Mouse (Mus musculus) CD4-positive, CD25-positive, alpha-beta regulatory T cell (primary cell): Measurements from ENCODE around the gene Pla2g1b. TPM values are rescaled to one million over a fixed set of nuclear protein-coding genes. Genes with fewer than 3 reads are reported as not detected.

ENCODE experiments used
- polyA plus RNA-seq: library from polyadenylated mRNA; unstranded; fragments of 100-300 nt; shearing (Covaris generic); gene quantifications from one replicate; pipeline ENCODE4 v1.2.1, GENCODE M21; 2017

The Pla2g1b gene
- polyA plus RNA-seq, result not detected

DNA sequence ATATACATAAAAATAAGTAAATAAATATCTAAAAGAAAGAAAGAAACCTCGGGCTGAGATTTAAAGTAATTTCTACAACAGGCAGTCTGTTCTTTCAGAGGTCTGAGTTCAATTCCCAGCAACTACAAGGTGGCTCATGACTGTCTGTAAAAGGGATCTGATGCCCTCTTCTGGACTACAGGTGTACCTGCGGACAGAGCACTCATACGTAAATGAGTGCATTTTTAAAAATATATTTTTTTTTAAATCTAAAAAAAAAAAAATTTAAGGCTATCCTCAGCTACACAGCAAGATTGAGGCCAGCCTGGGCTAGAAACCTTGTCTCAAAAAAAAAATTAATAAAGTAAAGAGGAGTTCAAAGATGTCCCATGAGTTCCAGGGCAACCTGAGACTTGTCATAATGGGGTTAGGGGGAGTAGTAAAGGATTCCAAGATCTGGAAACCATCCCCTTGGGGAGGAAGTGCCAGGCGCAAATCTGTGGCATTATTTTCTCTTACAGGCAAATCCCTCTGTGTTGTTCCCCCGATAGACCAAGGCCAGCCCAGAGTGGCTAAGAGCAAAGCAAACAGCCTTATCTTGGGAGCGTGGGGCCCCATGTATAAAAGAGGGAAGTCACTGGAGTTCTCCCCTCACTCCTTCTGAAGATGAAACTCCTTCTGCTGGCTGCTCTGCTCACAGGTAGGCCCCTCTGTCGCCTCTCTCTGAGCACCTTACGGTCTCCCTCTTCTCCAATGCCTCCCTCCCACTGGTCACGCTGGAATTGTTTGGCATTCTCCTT, at the start of gene Pla2g1b:
Gene Pla2g1b, plus strand, starts transcription at position 621 of the 779 bp plus-strand sequence.

DNA sequence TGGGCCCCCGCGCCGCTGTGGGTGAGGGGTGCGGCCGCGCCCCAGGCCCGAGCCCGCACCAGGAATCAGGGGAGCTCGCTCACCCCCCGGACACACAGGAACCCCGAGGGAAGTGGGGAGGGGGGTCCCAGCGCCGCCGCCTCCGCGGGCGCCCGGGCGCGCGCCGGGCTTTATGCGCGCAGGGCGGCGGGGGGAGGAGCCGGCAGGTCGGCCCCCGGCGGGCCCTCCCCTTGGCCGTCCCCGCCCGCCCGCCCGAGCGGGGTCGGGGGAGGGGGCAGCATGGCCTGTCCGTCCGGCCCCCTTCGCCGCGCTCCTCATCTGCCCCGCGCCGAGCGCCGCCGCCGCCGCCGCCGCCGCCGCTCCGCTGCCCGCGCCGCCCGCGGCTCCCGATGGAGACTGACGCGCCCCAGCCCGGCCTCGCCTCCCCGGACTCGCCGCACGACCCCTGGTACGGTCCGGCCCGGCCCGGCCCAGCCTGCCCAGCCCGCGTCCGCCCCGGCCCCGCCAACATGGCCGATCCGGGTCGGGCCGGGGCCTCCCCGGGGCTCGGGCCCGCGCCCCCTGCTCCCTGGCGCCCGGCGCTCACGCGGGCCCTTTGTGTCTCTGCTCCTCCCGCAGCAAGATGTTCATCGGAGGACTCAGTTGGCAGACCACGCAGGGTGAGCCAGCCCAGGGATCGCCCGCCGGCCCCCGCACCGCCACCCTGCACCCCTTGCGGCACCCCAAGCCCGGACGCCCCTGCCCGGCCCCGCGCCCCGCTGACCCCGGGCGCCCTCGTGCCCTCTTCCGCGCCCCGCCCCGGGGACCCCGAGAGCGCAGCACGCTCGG, 36.5 kb upstream of the Pla2g1b start, which contains the start of gene Msi1:
Gene Msi1, plus strand, starts transcription at position 241 of the 828 bp plus-strand sequence.

DNA sequence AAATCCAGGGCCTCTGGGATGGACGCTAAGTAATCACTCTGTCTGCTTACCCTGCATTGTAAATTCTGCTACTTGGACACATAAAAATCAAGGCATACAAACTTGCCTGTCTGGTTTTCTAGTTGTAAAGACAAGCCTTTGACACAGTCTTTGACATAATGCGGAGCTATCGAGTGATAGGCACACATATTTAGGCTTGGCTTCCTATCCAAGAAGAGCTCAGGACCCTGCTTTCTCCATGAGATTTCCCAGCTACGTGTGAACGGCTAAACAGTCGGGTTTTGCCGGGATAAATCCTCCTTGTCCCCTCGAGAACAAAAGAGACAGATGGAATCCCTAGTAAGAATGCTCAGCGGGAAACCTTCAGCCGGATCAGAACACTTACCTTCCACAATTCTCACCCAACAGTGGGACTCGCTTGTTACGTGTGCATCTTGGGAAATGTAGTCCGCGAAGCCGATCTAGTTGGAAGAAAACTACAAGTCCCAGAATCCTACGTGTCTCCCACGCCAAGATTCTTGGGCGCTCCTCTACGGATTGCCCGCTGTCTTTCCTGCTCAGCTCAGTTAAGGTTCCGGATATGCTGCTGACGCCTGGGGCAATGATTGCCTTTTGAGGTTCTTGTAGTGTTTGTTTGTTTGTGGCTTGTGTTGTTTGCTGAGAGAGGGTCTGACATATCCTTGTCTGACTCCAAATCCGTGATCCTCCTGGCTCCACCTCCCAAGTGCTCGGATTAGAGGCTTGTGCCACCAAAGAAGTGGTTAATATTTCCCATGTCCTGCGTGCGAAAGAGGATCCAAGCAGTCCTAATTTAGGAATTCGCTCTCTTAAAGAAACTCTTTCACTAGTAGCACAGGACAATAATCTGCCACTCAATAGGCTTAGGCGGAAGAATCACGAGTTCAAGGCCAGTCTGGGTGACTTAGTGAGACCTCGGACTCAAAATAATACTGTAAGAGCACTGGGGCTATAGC, 18.2 kb downstream of the Pla2g1b start, which contains the start of gene Sirt4:
Gene Sirt4, minus strand, starts transcription at position 779 of the 974 bp plus-strand sequence.

GRCm38 (mm10) chr5:115506454-115507201, 40.6 kb downstream of the Pla2g1b start, which contains the start of gene Pxn:
Gene Pxn (plus strand): TSS chr5:115506676.

Other genes starting within 250 kb of the Pla2g1b start
- 192 TPM for gene Pop5, start 230.4 kb upstream of the Pla2g1b start, polyA plus RNA-seq
- 131 TPM for gene Rnf10, start 193.4 kb upstream of the Pla2g1b start, polyA plus RNA-seq
- 38.0 TPM for gene Coq5, start 186.6 kb upstream of the Pla2g1b start, polyA plus RNA-seq
- 468 TPM for gene Dynll1, start 165.3 kb upstream of the Pla2g1b start, polyA plus RNA-seq
- gene Srsf9, start 139.1 kb upstream of the Pla2g1b start, polyA plus RNA-seq, result 154 TPM
- gene Gatc, start 125.1 kb upstream of the Pla2g1b start, polyA plus RNA-seq, result 27.5 TPM
- gene Triap1, start 125.0 kb upstream of the Pla2g1b start, polyA plus RNA-seq, result 48.4 TPM
- 526 TPM for gene Cox6a1, start 117.3 kb upstream of the Pla2g1b start, polyA plus RNA-seq
- not detected for gene Msi1, start 36.7 kb upstream of the Pla2g1b start, polyA plus RNA-seq
- 19.2 TPM for gene Sirt4, start 18.5 kb downstream of the Pla2g1b start, polyA plus RNA-seq
- 54.3 TPM for gene Pxn, start 40.4 kb downstream of the Pla2g1b start, polyA plus RNA-seq
- 1,728 TPM for gene Rplp0, start 93.2 kb downstream of the Pla2g1b start, polyA plus RNA-seq
- 57.4 TPM for gene Gcn1l1, start 99.0 kb downstream of the Pla2g1b start, polyA plus RNA-seq
- gene Rab35, start 165.6 kb downstream of the Pla2g1b start, polyA plus RNA-seq, result 16.1 TPM